Mouse (Mus musculus) CH12.LX (cell line): ENCODE measurements around the gene Slc16a4. TPM values are rescaled to one million over a fixed set of nuclear protein-coding genes. Genes with fewer than 3 reads are reported as not detected.

Experiments used
- DNase-seq: peaks from one replicate; pipeline ENCODE4 v3.0.0-alpha.2; 2013; ENCODE audit errors: extremely low read depth
- H3K27ac ChIP-seq: 2 replicates; pipeline ENCODE4 v1.5.1; 2012; ENCODE audit warnings: low read depth, mild to moderate bottlenecking, control low read depth, moderate library complexity; ENCODE audit not compliant: insufficient read depth
- H3K27me3 ChIP-seq: replicated peaks from 2 replicates; pipeline ENCODE3; 2012; ENCODE audit warnings: inconsistent platforms
- H3K36me3 ChIP-seq, 2 experiments: replicated peaks in 1 of 2; 2 replicates each; pipeline versions ENCODE3 to v1.6.1; 2012; ENCODE audit warnings: inconsistent platforms in 1 of 2, low read length in 1 of 2, mild to moderate bottlenecking in 1 of 2, mixed read lengths in 1 of 2, moderate library complexity in 1 of 2; ENCODE audit not compliant: control insufficient read depth in 1 of 2, insufficient read depth in 1 of 2
- H3K4me1 ChIP-seq, 2 experiments: 2 replicates each; pipeline ENCODE4 v1.6.1; 2012; ENCODE audit warnings: inconsistent platforms in 1 of 2, moderate library complexity in 1 of 2; ENCODE audit not compliant: insufficient read depth in 2 of 2, control insufficient read depth in 1 of 2
- H3K4me2 ChIP-seq: 2 replicates; pipeline ENCODE4 v1.6.1; 2012; ENCODE audit warnings: low read depth, mild to moderate bottlenecking, control low read depth; ENCODE audit not compliant: poor library complexity, insufficient read depth, severe bottlenecking
- H3K4me3 ChIP-seq, 3 experiments: fragments of 150-350 bp in 1 of 3; sonication (generic) in 1 of 3; replicated peaks in 1 of 3; 2 replicates each; pipeline versions ENCODE3 to v1.5.1; 2011 to 2012; ENCODE audit warnings: low read depth in 2 of 3, low read length in 2 of 3, mild to moderate bottlenecking in 2 of 3, moderate library complexity in 2 of 3, control low read depth in 1 of 3, improper control_type of control experiment in 1 of 3, inconsistent platforms in 1 of 3, mixed read lengths in 1 of 3; ENCODE audit not compliant: poor library complexity in 1 of 3
- H3K79me2 ChIP-seq: replicated peaks from 2 replicates; pipeline ENCODE4 v1.6.1; 2012; ENCODE audit warnings: mild to moderate bottlenecking, moderate library complexity; ENCODE audit not compliant: control insufficient read depth, poor library complexity, insufficient read depth, severe bottlenecking; ENCODE audit errors: extremely low read depth
- H3K9ac ChIP-seq: 2 replicates; pipeline ENCODE4 v1.6.1; 2012; ENCODE audit warnings: low read depth, mild to moderate bottlenecking, control low read depth, moderate library complexity; ENCODE audit not compliant: insufficient read depth
- H3K9me3 ChIP-seq: replicated peaks from 2 replicates; pipeline ENCODE3; 2012; ENCODE audit warnings: low read length, inconsistent platforms, mixed read lengths
- E2F4 ChIP-seq: IDR thresholded peaks from 2 replicates; pipeline ENCODE4 v1.6.1; 2011; ENCODE audit warnings: low read depth, low read length, improper control_type of control experiment; ENCODE audit not compliant: insufficient replicate concordance
- ELF1 ChIP-seq: IDR thresholded peaks from 2 replicates; pipeline ENCODE4 v1.6.1; 2014; ENCODE audit warnings: low read depth, mild to moderate bottlenecking, inconsistent platforms, low read length, improper control_type of control experiment
- EP300 ChIP-seq: IDR thresholded peaks from 2 replicates; pipeline ENCODE4 v1.6.1; 2011; ENCODE audit warnings: low read length, improper control_type of control experiment
- HCFC1 ChIP-seq: IDR thresholded peaks from 2 replicates; pipeline ENCODE4 v1.6.1; 2012; ENCODE audit warnings: low read depth, mild to moderate bottlenecking, inconsistent platforms, low read length, improper control_type of control experiment
- KAT2A ChIP-seq: IDR thresholded peaks from 2 replicates; pipeline ENCODE4 v1.6.1; 2012; ENCODE audit warnings: low read length, improper control_type of control experiment, inconsistent platforms; ENCODE audit not compliant: insufficient replicate concordance
- MAX ChIP-seq: IDR thresholded peaks from 2 replicates; pipeline ENCODE4 v1.6.1; 2011; ENCODE audit warnings: low read length, improper control_type of control experiment
- MXI1 ChIP-seq: IDR thresholded peaks from 2 replicates; pipeline ENCODE4 v1.6.1; 2011; ENCODE audit warnings: mild to moderate bottlenecking, low read depth, low read length, improper control_type of control experiment
- POLR2A ChIP-seq: IDR thresholded peaks from 2 replicates; pipeline ENCODE4 v1.6.1; 2011; ENCODE audit warnings: low read depth, mild to moderate bottlenecking, improper control_type of control experiment, low read length
- RAD21 ChIP-seq: IDR thresholded peaks from 2 replicates; pipeline ENCODE4 v1.6.1; 2011; ENCODE audit warnings: low read depth, mild to moderate bottlenecking, low read length, improper control_type of control experiment, moderate library complexity
- RCOR1 ChIP-seq: conservative IDR thresholded peaks from 2 replicates; pipeline ENCODE4 v1.6.1; 2012; ENCODE audit warnings: low read depth, mild to moderate bottlenecking, inconsistent platforms, low read length, improper control_type of control experiment
- SIN3A ChIP-seq: IDR thresholded peaks from 2 replicates; pipeline ENCODE4 v1.6.1; 2012; ENCODE audit warnings: low read length, improper control_type of control experiment, inconsistent platforms
- SMC3 ChIP-seq: IDR thresholded peaks from 2 replicates; pipeline ENCODE4 v1.6.1; 2011; ENCODE audit warnings: low read depth, low read length, improper control_type of control experiment
- TBP ChIP-seq: conservative IDR thresholded peaks from 2 replicates; pipeline ENCODE4 v1.6.1; 2011; ENCODE audit warnings: low read depth, low read length, improper control_type of control experiment
- TCF12 ChIP-seq: IDR thresholded peaks from 2 replicates; pipeline ENCODE4 v1.6.1; 2014; ENCODE audit warnings: low read depth, mild to moderate bottlenecking, inconsistent platforms, low read length, improper control_type of control experiment
- UBTF ChIP-seq: IDR thresholded peaks from 2 replicates; pipeline ENCODE4 v1.6.1; 2012; ENCODE audit warnings: low read depth, mild to moderate bottlenecking, inconsistent platforms, low read length, improper control_type of control experiment, moderate library complexity
- ZKSCAN1 ChIP-seq: IDR thresholded peaks from 2 replicates; pipeline ENCODE4 v1.6.1; 2012; ENCODE audit warnings: low read depth, inconsistent platforms, low read length, improper control_type of control experiment, borderline replicate concordance
- ZMIZ1 ChIP-seq: IDR thresholded peaks from 2 replicates; pipeline ENCODE4 v1.6.1; 2012; ENCODE audit warnings: low read depth, mild to moderate bottlenecking, inconsistent platforms, low read length, improper control_type of control experiment
- dilution Hi-C: fragments of 300-500 bp; cut with MboI; formaldehyde crosslinking; loops from 2 replicates; pipeline ENCODE4 v1.14.3; 2020; ENCODE audit warnings: low sequenced_read_pairs; ENCODE audit not compliant: extremely low pct_unique_long_range_greater_than_20kb, extremely low pct_ligation_motif_present
- in situ Hi-C: fragments of 300-500 bp; cut with MboI; formaldehyde crosslinking; loops from 3 replicates; pipeline ENCODE4 v1.14.3; 2019; ENCODE audit warnings: low sequenced_read_pairs, low pct_ligation_motif_present, low pct_unique_long_range_greater_than_20kb, mixed read lengths
- polyA plus RNA-seq: library from polyadenylated mRNA; unstranded; fragments of >175 nt; gene quantifications from 2 replicates; pipeline ENCODE4 v1.2.1, GENCODE M21; 2012; ENCODE audit warnings: low read depth; ENCODE audit not compliant: insufficient read length
- total RNA-seq, 2 experiments: library from RNA; depleted of rRNA; stranded (reverse); fragments of 300-350 nt in 1 of 2; fragments of >200 nt in 1 of 2; gene quantifications; 2 replicates each; pipeline ENCODE4 v1.2.3; 2012 to 2014

The Slc16a4 gene
- 0.08 TPM in 1 of 2 replicates, not detected in the other for total RNA-seq (2012; rRNA removed)
- not detected in 2 replicates for total RNA-seq (2014; rRNA removed)
- 0.45 and 0.60 TPM in 2 replicates for polyA plus RNA-seq

- Histone ChIP-seq H3K4me3 (no peak within 1 kb of the TSS), H3K9me3 (no peaks in the 10 kb centered on the region), H3K4me2 (no peak within 1 kb of the TSS), H3K79me2 (no peaks in the 10 kb centered on the region), H3K9ac (no peak within 1 kb of the TSS), H3K4me1 (no peaks in the 10 kb centered on the region), H3K27ac (no peak within 1 kb of the TSS), H3K27me3 (no peaks in the 10 kb centered on the region), H3K36me3 (peaks cover 0 to 8% of the 10 kb centered on the region in 2 experiments)
- dilution Hi-C loops, result no loop called here
- TF ChIP-seq ZKSCAN1, result no peak
- no peak for TF ChIP-seq SMC3
- TF ChIP-seq TBP, result no peak
- no peak for TF ChIP-seq UBTF
- no peak for TF ChIP-seq RAD21
- no peak for TF ChIP-seq ELF1
- no peak for TF ChIP-seq ZMIZ1
- TF ChIP-seq EP300, result no peak
- no peak for TF ChIP-seq SIN3A
- no peak for TF ChIP-seq KAT2A
- no peak for TF ChIP-seq HCFC1
- TF ChIP-seq RCOR1, result no peak
- no peak for TF ChIP-seq TCF12
- no peak for TF ChIP-seq MAX
- in situ Hi-C loops, result no loop called here
- no peak for DNase-seq
Measured at GRCm38 (mm10) chr3:107290764-107291381, at the start of gene Slc16a4. Gene Slc16a4 (plus strand): TSS chr3:107291230.

GRCm38 (mm10) chr3:107241389-107242094, 49.5 kb upstream of the Slc16a4 start:
- TF ChIP-seq POLR2A, result no peak
- no peak for TF ChIP-seq E2F4
- no peak for TF ChIP-seq MXI1
- TF ChIP-seq TBP, result no peak
- TF ChIP-seq, all 38 proteins: peak for 0
- no peak for DNase-seq
- dilution Hi-C loops, result no loop called here
- H3K4me1 ChIP-seq, result no peaks in the 10 kb centered on the region
- H3K4me3 ChIP-seq, result no peak overlapping the region
- peaks cover 36% of the 10 kb centered on the region for H3K27me3 ChIP-seq
- H3K9ac ChIP-seq, result no peak overlapping the region
- H3K36me3 ChIP-seq, result no peaks in the 10 kb centered on the region
- no peak overlapping the region for H3K4me2 ChIP-seq
- H3K27ac ChIP-seq, result no peak overlapping the region
- H3K79me2 ChIP-seq, result no peaks in the 10 kb centered on the region
- no peaks in the 10 kb centered on the region for H3K9me3 ChIP-seq
- in situ Hi-C loops, result loop anchor here (10.0 kb wide), 1 partner anchor 223 kb away; no protein-coding TSS in a partner anchor
